Mouse (Mus musculus) brain, embryonic 18.5 days (tissue): ENCODE measurements around the gene Alox12e.

Experiments
- DNase-seq: peaks from one replicate; pipeline ENCODE4 v3.0.0-alpha.2; 2012; ENCODE audit warnings: low read depth, low spot score

The Alox12e gene

GRCm38 (mm10) chr11:70285686-70286085 is 36.7 kb downstream of the Alox12e start:
- DNase-seq = no peak

DNA sequence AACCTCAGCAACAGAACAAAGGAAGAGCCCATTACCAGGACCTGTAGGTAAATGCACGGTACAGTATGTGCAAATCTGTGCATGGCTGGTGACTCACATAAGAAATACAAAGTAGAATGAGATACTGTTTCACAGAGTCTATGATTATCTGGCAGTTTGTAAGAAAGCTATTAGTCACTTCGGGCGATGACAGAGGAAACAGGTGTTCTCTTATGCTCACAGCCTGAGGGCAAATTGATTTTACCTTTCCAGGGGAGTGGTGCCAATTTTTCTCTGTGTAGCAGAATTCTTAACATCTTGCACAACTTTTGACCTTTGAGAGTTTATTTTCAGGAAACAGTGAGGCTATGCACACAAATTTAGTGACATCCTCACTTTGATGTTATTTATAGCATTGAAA is 37.7 kb downstream of the Alox12e start:
- no peak for DNase-seq

- DNase-seq = no peak
Observed at GRCm38 (mm10) chr11:70283666-70284065, 38.8 kb downstream of the Alox12e start.

- no peak for DNase-seq
Observed at GRCm38 (mm10) chr11:70280441-70280840, 42.0 kb downstream of the Alox12e start.

DNA sequence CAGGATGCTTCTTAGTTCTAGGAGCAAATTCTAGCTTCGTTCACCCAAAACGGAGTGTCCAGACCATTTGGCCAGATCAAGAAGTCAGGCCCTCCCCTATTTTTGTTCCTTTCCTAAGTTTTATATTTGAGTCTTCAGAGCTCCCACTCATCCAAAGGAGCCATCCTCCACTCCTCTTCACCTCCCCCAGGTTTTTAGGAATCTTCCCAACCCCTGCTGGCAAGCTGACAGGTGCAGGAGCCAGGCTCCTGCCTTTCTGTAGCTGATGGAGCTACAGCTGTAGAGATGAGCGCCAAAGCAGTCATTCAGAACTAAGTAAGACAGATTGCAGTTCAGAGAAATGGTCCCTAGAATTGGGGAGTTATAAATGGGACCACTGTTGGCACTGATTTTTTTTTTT is 43.5 kb downstream of the Alox12e start:
- DNase-seq = no peak

- DNase-seq = no peak
Observed at GRCm38 (mm10) chr11:70271641-70272040, 50.8 kb downstream of the Alox12e start.

GRCm38 (mm10) chr11:70266405-70266804 is 56.0 kb downstream of the Alox12e start:
- DNase-seq = no peak

DNA sequence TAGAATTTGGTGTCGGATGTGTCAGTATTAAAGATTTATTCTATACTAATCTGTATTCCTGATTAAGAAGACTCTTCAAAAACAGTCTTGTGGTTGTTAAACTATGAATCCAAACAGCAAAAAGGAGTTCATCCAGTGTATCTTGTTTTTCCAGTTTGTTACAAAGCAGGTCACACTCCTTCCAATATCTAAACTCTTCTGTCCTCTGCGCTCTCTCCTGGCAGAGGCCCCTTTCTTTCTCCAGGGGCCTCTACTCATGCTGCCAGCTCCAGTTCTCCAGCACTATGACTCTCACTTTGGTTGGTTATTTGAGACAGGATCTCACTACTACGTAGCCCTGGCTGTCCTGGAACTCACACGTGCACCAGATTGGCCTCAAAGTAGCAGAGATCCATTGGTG is 56.6 kb downstream of the Alox12e start:
- DNase-seq = no peak
